Mouse (Mus musculus): ENCODE data around the gene Pkd1l2. TPM values are rescaled to one million over a fixed set of nuclear protein-coding genes. Genes with fewer than 3 reads are reported as not detected.
A peak's percentile ranks its signal among the peaks of the same experiment; 100 is the strongest.

Pkd1l2 gene
- polyA plus RNA-seq, 1 experiment from 2014 or later, result not detected

DNA sequence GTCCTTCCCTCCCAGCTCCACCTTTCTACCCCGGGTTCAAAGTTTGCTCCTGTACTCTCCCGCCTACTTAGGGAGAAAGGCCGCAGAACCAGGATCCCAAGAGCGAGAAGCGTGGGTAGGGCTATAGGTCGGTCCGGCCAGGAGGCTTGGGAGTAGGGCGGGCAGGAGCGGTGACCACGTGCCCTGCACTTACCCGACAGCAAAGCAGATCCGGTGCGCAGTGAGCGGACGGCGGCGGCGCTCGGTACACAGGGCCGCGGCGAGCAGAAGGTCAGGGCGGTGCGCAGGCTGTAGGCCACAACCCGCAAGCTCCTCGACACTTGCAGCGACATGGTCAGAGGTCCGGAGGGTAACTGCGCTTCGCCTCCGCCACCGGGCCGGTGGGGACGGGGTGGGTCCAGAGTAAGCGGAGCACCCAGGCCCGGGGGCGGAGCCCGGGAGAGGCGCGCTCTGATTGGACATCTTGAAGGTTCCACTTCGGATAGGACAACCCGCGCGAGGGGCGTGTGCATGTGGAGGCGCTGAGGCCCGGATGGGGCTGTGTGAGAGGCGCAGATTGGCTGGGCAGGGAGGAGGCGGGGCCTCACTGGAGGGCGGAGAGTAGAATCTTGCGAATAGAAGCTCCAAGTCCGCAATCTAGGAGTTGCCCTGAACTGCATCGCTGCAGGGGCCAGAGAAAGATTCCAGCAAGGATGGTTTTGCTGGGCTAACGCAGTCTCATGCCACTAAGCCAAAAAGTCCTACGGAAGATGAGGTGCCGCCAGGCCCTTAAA is 89.0 kb downstream of the Pkd1l2 start, which contains the start of gene Gcsh:
TSS of gene Gcsh (minus strand) at position 443 of the 773 bp plus-strand sequence.
- Histone ChIP-seq H3K4me1 (ENCODE audit: control insufficient read depth, insufficient read depth, low read length) (peaks cover 12% of the 10 kb centered on the region), H3K4me3 (ENCODE audit: low read length) (peak within 1 kb of the TSS; percentile 88), H3K27me3 (ENCODE audit: control insufficient read depth, insufficient read depth, low read length) (no peaks in the 10 kb centered on the region), H3K4me2 (ENCODE audit: low read depth, low read length) (peak within 1 kb of the TSS; percentile 99), H3K9ac (ENCODE audit: low read length) (peak within 1 kb of the TSS; percentile 86), H3K9me3 (replicated peaks; ENCODE audit: control insufficient read depth, low read length) (no peaks in the 10 kb centered on the region), H3K36me3 (ENCODE audit: control insufficient read depth, insufficient read depth) (no peaks in the 10 kb centered on the region), H3K27ac (ENCODE audit: low read length) (peak within 1 kb of the TSS; percentile 83)
- under 1% methylated on average over 56 of the region's 56 CpGs for WGBS
- peak; percentile 100 for ATAC-seq (replicated peaks; ENCODE audit: extremely low read depth, insufficient read depth, low FRiP score)

DNA sequence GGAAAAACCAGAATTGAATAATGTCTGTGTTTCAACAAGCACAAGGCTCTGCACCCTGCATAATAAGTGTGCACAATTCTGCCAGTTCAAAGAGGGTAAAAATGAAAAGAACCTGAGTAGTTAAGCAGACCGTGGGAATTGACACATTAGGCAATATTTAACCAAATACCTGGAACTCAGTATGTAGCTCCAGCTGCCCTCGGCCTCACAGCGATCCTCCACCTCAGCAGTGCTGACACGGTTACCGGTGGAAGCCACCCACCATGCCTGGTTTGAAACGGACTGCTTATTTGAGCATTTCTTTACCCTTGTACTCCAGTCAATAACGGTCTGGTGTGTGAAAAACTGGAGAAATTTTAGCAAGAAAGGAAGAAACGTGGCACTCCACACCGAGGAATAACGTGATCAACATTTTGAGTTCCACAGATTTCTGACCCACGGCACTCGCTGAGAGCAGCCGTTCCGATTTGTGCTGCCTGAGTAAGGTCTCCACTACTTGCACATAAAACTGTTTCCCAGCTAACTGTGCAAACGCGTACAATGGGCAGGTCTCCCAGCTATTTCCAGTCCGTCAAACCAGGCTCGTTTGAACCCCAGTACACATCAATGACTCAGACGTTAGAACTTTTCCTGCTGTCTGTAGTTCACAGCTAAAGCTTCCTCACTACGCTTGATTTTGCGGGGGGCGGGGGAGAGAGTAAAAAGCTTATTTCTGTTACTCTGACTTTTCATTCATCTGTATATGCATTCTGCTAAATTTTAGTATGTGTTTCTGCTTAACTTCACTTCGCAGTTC is 89.9 kb downstream of the Pkd1l2 start:
- Histone ChIP-seq H3K4me1 (ENCODE audit: control insufficient read depth, insufficient read depth, low read length) (peaks cover 12% of the 10 kb centered on the region), H3K4me2 (ENCODE audit: low read depth, low read length) (peak overlapping the region; percentile 99), H3K9ac (ENCODE audit: low read length) (peak overlapping the region; percentile 86), H3K27me3 (ENCODE audit: control insufficient read depth, insufficient read depth, low read length) (no peaks in the 10 kb centered on the region), H3K4me3 (ENCODE audit: low read length) (peak overlapping the region; percentile 88), H3K27ac (ENCODE audit: low read length) (peak overlapping the region; percentile 83; the same call in 1 of the 2 replicates), H3K9me3 (replicated peaks; ENCODE audit: control insufficient read depth, low read length) (no peaks in the 10 kb centered on the region), H3K36me3 (ENCODE audit: control insufficient read depth, insufficient read depth) (no peaks in the 10 kb centered on the region)
- WGBS, result 9% methylated on average over 23 of the region's 23 CpGs
- ATAC-seq (replicated peaks; ENCODE audit: extremely low read depth, insufficient read depth, low FRiP score), result no peak

DNA sequence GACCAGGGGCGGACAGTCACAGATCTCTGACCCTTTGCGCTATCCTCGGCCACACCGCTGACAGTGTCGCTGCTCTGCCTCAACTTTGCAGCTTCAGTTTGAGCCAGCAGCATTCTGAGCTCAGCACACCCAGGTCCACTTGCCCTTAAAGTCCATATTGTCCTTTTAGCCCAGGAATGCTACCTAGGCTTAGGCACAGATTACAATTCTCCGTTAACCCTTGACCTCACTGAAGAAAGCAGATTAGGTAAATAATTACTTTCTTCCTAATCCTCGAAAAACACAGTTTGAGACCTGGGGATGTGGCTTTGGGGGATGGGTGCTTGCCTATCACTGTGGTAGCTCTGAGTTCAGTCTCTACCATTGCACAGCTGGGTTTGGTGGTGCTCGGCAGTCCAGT is 91.0 kb downstream of the Pkd1l2 start:
- H3K27ac ChIP-seq (ENCODE audit: low read length), result no peak overlapping the region
- ATAC-seq (replicated peaks; ENCODE audit: extremely low read depth, insufficient read depth, low FRiP score), result no peak
- H3K27me3 ChIP-seq (ENCODE audit: control insufficient read depth, insufficient read depth, low read length), result no peaks in the 10 kb centered on the region
- H3K36me3 ChIP-seq (ENCODE audit: control insufficient read depth, insufficient read depth), result peaks cover 7% of the 10 kb centered on the region; the same call in 1 of the 2 replicates
- H3K9me3 ChIP-seq (replicated peaks; ENCODE audit: control insufficient read depth, low read length), result no peaks in the 10 kb centered on the region
- no peak overlapping the region for H3K4me3 ChIP-seq (ENCODE audit: low read length)
- no peak overlapping the region for H3K4me2 ChIP-seq (ENCODE audit: low read depth, low read length)
- no peak overlapping the region for H3K9ac ChIP-seq (ENCODE audit: low read length)
- WGBS, result 87% methylated on average over 8 of the region's 8 CpGs
- peaks cover 12% of the 10 kb centered on the region for H3K4me1 ChIP-seq (ENCODE audit: control insufficient read depth, insufficient read depth, low read length)

DNA sequence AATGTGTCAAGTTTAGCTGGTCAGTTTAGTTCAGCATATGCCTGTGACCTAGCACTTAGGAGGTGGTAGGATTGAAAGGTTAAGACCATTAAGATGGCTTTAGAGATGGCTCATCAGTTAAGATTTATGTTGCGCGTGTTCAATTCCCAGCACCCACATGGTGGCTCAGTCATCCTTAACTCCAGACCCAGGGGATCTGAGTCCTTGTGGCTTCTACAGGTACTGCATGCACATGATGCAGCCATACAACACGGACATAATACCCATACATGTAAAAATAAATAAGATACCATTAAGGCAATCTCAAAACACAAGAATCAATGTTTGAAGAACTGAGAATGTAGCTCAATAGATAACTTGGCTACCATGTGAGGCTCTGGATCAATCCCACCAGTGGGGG is 92.4 kb downstream of the Pkd1l2 start:
- ATAC-seq (replicated peaks; ENCODE audit: extremely low read depth, insufficient read depth, low FRiP score), result no peak
- no peak overlapping the region for H3K9ac ChIP-seq (ENCODE audit: low read length)
- H3K4me2 ChIP-seq (ENCODE audit: low read depth, low read length), result no peak overlapping the region
- no peak overlapping the region for H3K27ac ChIP-seq (ENCODE audit: low read length)
- peaks cover 7% of the 10 kb centered on the region for H3K36me3 ChIP-seq (ENCODE audit: control insufficient read depth, insufficient read depth)
- no peak overlapping the region for H3K4me3 ChIP-seq (ENCODE audit: low read length)
- peaks cover 12% of the 10 kb centered on the region for H3K4me1 ChIP-seq (ENCODE audit: control insufficient read depth, insufficient read depth, low read length)
- no peaks in the 10 kb centered on the region for H3K27me3 ChIP-seq (ENCODE audit: control insufficient read depth, insufficient read depth, low read length)
- 97% methylated on average over 3 of the region's 3 CpGs for WGBS
- H3K9me3 ChIP-seq (replicated peaks; ENCODE audit: control insufficient read depth, low read length), result no peaks in the 10 kb centered on the region

DNA sequence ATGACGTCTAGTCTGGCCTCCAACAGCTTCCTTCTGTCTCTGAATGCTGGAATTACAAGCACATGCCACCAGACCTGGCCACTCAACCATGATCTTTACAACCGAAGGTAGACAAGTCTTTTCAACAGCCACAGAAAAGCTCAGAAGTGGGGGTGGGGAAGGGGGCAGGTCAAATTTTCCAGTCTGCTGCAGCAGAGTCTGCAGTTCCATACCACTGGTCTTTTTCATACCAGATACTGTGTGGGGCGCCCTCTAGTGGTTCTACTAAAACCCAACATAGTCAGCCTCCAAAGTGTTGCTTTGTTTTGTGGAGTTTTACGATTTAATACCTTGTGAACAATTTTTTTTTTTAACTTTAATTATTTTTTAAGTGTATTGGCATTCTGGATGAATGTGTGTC is 102.1 kb downstream of the Pkd1l2 start:
- 17% methylated on average over 4 of the region's 4 CpGs for WGBS
- no peaks in the 10 kb centered on the region for H3K9me3 ChIP-seq (replicated peaks; ENCODE audit: control insufficient read depth, low read length)
- H3K9ac ChIP-seq (ENCODE audit: low read length), result no peak overlapping the region
- ATAC-seq (replicated peaks; ENCODE audit: extremely low read depth, insufficient read depth, low FRiP score), result no peak
- peaks cover 5% of the 10 kb centered on the region; the same call in 1 of the 2 replicates for H3K36me3 ChIP-seq (ENCODE audit: control insufficient read depth, insufficient read depth)
- no peaks in the 10 kb centered on the region for H3K27me3 ChIP-seq (ENCODE audit: control insufficient read depth, insufficient read depth, low read length)
- no peak overlapping the region for H3K27ac ChIP-seq (ENCODE audit: low read length)
- no peak overlapping the region; the same call in 1 of the 2 replicates for H3K4me3 ChIP-seq (ENCODE audit: low read length)
- peak overlapping the region; percentile 40; the same call in 1 of the 2 replicates for H3K4me2 ChIP-seq (ENCODE audit: low read depth, low read length)
- peaks cover 9% of the 10 kb centered on the region for H3K4me1 ChIP-seq (ENCODE audit: control insufficient read depth, insufficient read depth, low read length)

DNA sequence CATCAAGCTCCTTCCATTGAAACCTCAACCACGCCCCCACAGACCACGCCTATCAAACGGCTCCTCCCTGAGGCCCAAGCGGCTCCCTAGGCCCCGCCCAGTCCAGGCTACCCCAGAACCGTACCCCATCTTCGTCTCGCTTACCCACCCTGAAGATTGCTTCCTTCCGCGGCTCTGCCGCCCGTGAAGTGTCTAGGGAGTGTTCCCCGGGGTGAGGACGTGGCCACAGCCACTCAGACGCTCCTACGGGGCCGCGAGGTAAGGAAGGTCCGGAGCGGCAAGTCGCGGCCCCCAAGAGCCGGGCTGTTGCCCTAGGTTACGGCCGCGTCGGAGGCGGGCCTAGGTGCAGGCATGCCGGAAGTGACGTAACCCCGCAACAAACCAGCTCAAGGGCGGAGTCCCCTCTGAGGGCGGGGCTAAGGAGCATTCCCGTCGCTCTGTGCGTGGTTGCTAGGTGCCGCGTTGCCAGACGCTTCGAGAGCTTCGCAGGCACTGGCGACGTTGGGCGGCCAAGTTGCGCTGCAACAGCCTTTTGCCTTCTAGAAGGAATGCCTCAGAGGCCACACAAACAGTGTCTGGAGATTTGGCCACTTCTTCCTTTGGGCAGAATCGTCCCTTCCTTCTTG is 103.5 kb downstream of the Pkd1l2 start, which contains the start of gene 1700030J22Rik:
TSS of gene 1700030J22Rik (minus strand) at position 329 of the 626 bp plus-strand sequence.
- WGBS, result under 1% methylated on average over 46 of the region's 46 CpGs
- H3K27me3 ChIP-seq (ENCODE audit: control insufficient read depth, insufficient read depth, low read length), result no peaks in the 10 kb centered on the region
- H3K4me2 ChIP-seq (ENCODE audit: low read depth, low read length), result peak within 1 kb of the TSS; percentile 94
- 0 out of 2 replicates have a peak, but pooled peaks cover 5% of the 10 kb centered on the region for H3K36me3 ChIP-seq (ENCODE audit: control insufficient read depth, insufficient read depth)
- ATAC-seq (replicated peaks; ENCODE audit: extremely low read depth, insufficient read depth, low FRiP score), result peak; percentile 99
- peaks cover 9% of the 10 kb centered on the region for H3K4me1 ChIP-seq (ENCODE audit: control insufficient read depth, insufficient read depth, low read length)
- H3K9ac ChIP-seq (ENCODE audit: low read length), result peak within 1 kb of the TSS; percentile 71
- H3K4me3 ChIP-seq (ENCODE audit: low read length), result peak within 1 kb of the TSS; percentile 98
- H3K9me3 ChIP-seq (replicated peaks; ENCODE audit: control insufficient read depth, low read length), result no peaks in the 10 kb centered on the region
- H3K27ac ChIP-seq (ENCODE audit: low read length), result no peak within 1 kb of the TSS

DNA sequence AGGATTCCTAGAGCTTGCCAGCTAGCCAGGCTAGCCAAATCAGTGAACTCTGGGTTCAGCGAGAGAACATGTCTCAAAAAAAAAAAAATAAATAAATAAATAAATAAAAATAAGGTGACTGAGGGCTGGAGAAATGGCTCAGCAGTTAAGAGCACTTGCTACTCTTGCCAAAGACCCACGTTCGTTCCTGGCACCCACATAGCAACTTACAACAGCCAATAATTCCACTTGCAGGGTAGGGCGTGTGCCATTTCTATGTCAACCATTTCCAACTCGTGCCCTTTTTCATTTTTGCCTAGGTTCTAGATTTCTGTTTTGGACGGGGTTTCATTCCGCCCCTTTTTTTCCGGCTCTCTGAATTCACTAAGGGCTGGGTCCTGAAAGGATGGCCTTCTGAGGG is 104.2 kb downstream of the Pkd1l2 start:
- 32% methylated on average over 8 of the region's 8 CpGs for WGBS
- H3K4me3 ChIP-seq (ENCODE audit: low read length), result peak overlapping the region; percentile 98
- H3K27me3 ChIP-seq (ENCODE audit: control insufficient read depth, insufficient read depth, low read length), result no peaks in the 10 kb centered on the region
- no peak overlapping the region for H3K27ac ChIP-seq (ENCODE audit: low read length)
- H3K9me3 ChIP-seq (replicated peaks; ENCODE audit: control insufficient read depth, low read length), result no peaks in the 10 kb centered on the region
- H3K4me2 ChIP-seq (ENCODE audit: low read depth, low read length), result peak overlapping the region; percentile 94
- H3K36me3 ChIP-seq (ENCODE audit: control insufficient read depth, insufficient read depth), result 0 out of 2 replicates have a peak, but pooled peaks cover under 1% of the 10 kb centered on the region
- H3K4me1 ChIP-seq (ENCODE audit: control insufficient read depth, insufficient read depth, low read length), result peaks cover 9% of the 10 kb centered on the region
- ATAC-seq (replicated peaks; ENCODE audit: extremely low read depth, insufficient read depth, low FRiP score), result no peak
- peak overlapping the region; percentile 71; the same call in 1 of the 2 replicates for H3K9ac ChIP-seq (ENCODE audit: low read length)

DNA sequence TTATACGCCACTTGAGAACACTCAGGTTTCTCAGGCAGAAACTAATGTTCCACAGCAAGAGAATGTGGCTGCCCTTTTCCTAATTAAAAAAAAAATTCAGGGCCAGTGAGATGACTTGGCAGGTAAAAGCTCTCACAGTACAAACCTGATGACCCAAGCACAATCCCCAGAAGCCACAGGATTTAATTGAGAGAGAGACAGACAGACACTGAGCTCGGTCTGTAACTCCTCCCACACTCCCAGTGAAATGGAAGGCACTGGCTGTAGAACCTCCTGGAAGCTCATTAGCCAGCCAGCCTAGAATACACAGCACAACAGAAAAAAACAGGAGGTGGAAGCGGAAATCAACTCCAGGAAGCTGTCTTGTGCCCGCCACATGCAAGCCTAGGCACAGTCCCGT is 106.6 kb downstream of the Pkd1l2 start:
- WGBS, result 69% methylated on average over 5 of the region's 5 CpGs
- Histone ChIP-seq H3K4me3 (ENCODE audit: low read length) (no peak overlapping the region), H3K4me1 (ENCODE audit: control insufficient read depth, insufficient read depth, low read length) (peaks cover 9% of the 10 kb centered on the region), H3K9ac (ENCODE audit: low read length) (no peak overlapping the region), H3K27me3 (ENCODE audit: control insufficient read depth, insufficient read depth, low read length) (no peaks in the 10 kb centered on the region), H3K27ac (ENCODE audit: low read length) (no peak overlapping the region), H3K36me3 (ENCODE audit: control insufficient read depth, insufficient read depth) (no peaks in the 10 kb centered on the region), H3K4me2 (ENCODE audit: low read depth, low read length) (no peak overlapping the region), H3K9me3 (replicated peaks; ENCODE audit: control insufficient read depth, low read length) (no peaks in the 10 kb centered on the region)
- no peak for ATAC-seq (replicated peaks; ENCODE audit: extremely low read depth, insufficient read depth, low FRiP score)

All from heart, embryonic 16.5 days (tissue).